Mouse (Mus musculus) lung, embryonic 15.5 days (tissue): ENCODE data around the gene Wnt2b. TPM values are rescaled to one million over a fixed set of nuclear protein-coding genes. Genes with fewer than 3 reads are reported as not detected.

Experiments
- ATAC-seq: fragments of 200-750 bp; cut with Nextera tagmentation; 2 replicates; pipeline ENCODE4 v1.8.0; 2017; ENCODE audit warnings: moderate number of reproducible peaks, borderline replicate concordance; ENCODE audit not compliant: low FRiP score, low TSS enrichment; ENCODE audit errors: extremely low read depth
- H3K27ac ChIP-seq: fragments of 300-500 bp; sonication (generic); 2 replicates; pipeline ENCODE4 v1.5.1; 2015; ENCODE audit warnings: moderate library complexity, mild to moderate bottlenecking, inconsistent platforms
- H3K27me3 ChIP-seq: fragments of 300-500 bp; sonication (generic); 2 replicates; pipeline ENCODE4 v1.6.1; 2015; ENCODE audit warnings: inconsistent platforms
- H3K36me3 ChIP-seq: fragments of 300-500 bp; sonication (generic); 2 replicates; pipeline ENCODE4 v1.6.1; 2015; ENCODE audit warnings: inconsistent platforms
- H3K4me1 ChIP-seq: fragments of 300-500 bp; sonication (generic); 2 replicates; pipeline ENCODE4 v1.6.1; 2015; ENCODE audit warnings: inconsistent platforms
- H3K4me2 ChIP-seq: fragments of 300-500 bp; sonication (generic); 2 replicates; pipeline ENCODE4 v1.6.1; 2015; ENCODE audit warnings: inconsistent platforms, mild to moderate bottlenecking, moderate library complexity
- H3K4me3 ChIP-seq: fragments of 300-500 bp; sonication (generic); 2 replicates; pipeline ENCODE4 v1.5.1; 2015; ENCODE audit warnings: mild to moderate bottlenecking, inconsistent platforms
- H3K9ac ChIP-seq: fragments of 300-500 bp; sonication (generic); 2 replicates; pipeline ENCODE4 v1.6.1; 2015; ENCODE audit warnings: inconsistent platforms
- H3K9me3 ChIP-seq: fragments of 300-500 bp; sonication (generic); 2 replicates; pipeline ENCODE4 v1.6.1; 2016; ENCODE audit warnings: inconsistent platforms
- WGBS: fragments of 180-500 bp; shearing (Covaris S2); methylation state at CpG from one replicate; pipeline ENCODE4 v1.1.7; 2015; 5-methylcytosine and 5-hydroxymethylcytosine counted together
- polyA plus RNA-seq: library from polyadenylated mRNA; unstranded; fragments of >200 nt; fragmentation: Nextera tagmentation; extraction: Ambion mirVana; gene quantifications from 2 replicates; pipeline ENCODE4 v1.2.1, GENCODE M21; 2015

Gene Wnt2b
- polyA plus RNA-seq, 1 experiment from 2014 or later, result 2.0 TPM

DNA sequence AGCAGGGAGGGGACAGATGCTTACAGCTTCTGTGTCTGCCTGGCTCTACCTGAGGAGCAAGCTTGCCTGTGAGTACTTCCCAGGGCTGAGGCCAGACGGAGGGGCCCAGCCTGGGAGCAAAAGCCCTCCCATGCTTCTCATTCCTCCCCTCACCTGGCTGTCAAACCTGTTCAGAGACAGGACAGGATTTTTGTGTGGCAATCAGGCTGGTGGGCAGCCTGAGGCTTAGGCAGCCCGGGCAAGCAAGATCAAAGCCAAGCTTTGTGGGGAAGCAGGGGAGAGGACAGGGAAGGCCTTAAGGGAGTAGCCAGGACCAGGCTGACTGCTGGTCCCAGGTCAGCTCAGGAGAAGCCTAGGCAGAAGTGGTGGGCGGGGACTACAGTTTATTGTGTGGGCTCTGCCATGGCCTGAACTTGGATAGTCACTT, 32.7 kb upstream of the Wnt2b start:
- H3K27ac ChIP-seq, result peak overlapping the region; percentile 85
- H3K36me3 ChIP-seq, result no peaks in the 10 kb centered on the region
- H3K9me3 ChIP-seq, result no peaks in the 10 kb centered on the region
- peaks cover 56% of the 10 kb centered on the region for H3K4me1 ChIP-seq
- H3K27me3 ChIP-seq, result no peaks in the 10 kb centered on the region
- ATAC-seq, result peak; percentile 36
- no peak overlapping the region for H3K4me3 ChIP-seq
- no peak overlapping the region for H3K9ac ChIP-seq
- no peak overlapping the region; the same call in 1 of the 2 replicates for H3K4me2 ChIP-seq
- 51% methylated on average over 3 of the region's 3 CpGs for WGBS

DNA sequence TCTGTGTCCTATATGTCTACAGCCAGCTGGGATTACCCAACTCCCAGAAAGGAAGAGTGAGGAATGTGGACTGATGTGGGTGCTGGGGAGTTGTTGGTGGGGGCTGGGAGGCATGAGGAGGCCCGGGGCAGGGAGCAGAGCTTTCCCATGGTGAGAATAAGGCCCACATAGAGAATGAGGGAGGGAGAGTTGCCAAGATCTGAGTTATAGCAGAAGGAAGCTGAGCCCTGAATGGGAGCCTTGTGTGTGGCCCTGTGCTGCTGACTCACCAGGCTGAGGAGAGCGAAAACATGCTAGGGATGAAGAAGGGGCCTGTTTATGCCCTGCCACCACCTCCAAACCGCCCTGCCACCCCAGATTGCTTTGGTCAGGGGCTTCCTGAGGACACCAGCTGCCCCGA, 32.1 kb upstream of the Wnt2b start:
- Histone ChIP-seq H3K9ac (no peak overlapping the region), H3K27ac (peak overlapping the region; percentile 85), H3K27me3 (no peaks in the 10 kb centered on the region), H3K4me1 (peaks cover 53% of the 10 kb centered on the region), H3K4me2 (no peak overlapping the region; the same call in 1 of the 2 replicates), H3K36me3 (no peaks in the 10 kb centered on the region), H3K4me3 (no peak overlapping the region), H3K9me3 (no peaks in the 10 kb centered on the region)
- peak; percentile 71 for ATAC-seq
- 20% methylated on average over 4 of the region's 4 CpGs for WGBS

DNA sequence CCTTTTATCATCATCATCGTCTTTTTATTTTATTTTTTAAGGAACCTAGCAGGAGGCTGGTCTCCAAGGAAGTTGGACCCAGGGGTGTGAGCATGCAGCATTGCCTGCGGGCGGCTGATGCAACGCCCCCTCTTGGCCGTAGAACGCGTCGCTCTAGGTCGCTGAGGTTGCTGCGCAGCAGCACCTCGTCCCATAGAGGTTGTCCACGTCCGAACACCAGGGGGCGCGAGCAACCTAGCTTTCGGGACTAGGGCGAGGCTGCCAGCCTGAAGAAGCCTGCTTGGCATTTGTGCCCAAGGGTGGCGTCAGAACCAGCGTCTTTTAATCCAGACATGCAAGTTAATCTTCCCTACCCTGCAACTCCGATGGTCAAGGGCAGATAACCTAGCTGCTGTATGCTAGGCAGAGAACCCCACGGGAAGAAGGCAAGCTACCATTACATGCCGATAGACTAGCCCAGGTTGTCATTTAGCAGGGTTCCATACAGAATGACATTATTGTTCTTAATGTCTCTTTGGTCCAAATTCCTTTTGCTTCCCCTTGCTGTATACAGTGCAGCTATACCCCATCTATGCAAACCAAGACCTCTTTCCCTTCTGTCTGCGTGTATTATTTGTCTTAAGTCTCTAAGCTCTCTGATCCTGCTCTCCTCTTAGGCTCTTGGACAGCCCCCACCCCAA, 31.1 kb upstream of the Wnt2b start:
- H3K4me2 ChIP-seq, result peak overlapping the region; percentile 39
- no peaks in the 10 kb centered on the region for H3K36me3 ChIP-seq
- H3K9me3 ChIP-seq, result no peaks in the 10 kb centered on the region
- H3K9ac ChIP-seq, result no peak overlapping the region
- peaks cover 44% of the 10 kb centered on the region for H3K4me1 ChIP-seq
- no peak overlapping the region for H3K4me3 ChIP-seq
- 10% methylated on average over 23 of the region's 23 CpGs for WGBS
- no peaks in the 10 kb centered on the region for H3K27me3 ChIP-seq
- 0 out of 2 replicates have a peak overlapping the region, but pooled peaks have one; percentile 85 for H3K27ac ChIP-seq
- ATAC-seq, result peak; percentile 50; the same call in 1 of the 2 replicates

DNA sequence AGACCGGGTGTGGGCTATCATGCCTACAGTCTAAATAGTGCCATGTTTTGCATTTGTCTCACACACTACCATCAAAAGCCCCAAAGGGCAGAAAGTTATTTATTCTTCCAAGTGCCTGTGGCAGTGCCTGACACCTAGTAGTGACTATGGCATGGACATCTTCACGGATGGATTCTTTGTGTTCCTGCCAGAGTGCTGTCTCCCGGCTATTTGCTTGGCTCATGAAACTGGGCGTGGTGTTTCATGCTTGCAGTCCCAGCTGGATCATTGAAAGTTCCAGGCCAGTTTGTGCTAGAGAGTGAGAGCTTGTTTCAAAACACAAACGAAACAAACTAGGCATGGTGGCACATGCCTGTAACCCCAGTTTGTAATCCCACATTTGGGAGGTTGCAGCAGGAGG, 30.0 kb upstream of the Wnt2b start:
- Histone ChIP-seq H3K4me2 (no peak overlapping the region), H3K9ac (no peak overlapping the region), H3K36me3 (no peaks in the 10 kb centered on the region), H3K4me1 (peaks cover 33% of the 10 kb centered on the region), H3K9me3 (no peaks in the 10 kb centered on the region), H3K27me3 (no peaks in the 10 kb centered on the region), H3K4me3 (no peak overlapping the region), H3K27ac (no peak overlapping the region)
- WGBS, result 54% methylated on average over 5 of the region's 5 CpGs
- ATAC-seq, result no peak

DNA sequence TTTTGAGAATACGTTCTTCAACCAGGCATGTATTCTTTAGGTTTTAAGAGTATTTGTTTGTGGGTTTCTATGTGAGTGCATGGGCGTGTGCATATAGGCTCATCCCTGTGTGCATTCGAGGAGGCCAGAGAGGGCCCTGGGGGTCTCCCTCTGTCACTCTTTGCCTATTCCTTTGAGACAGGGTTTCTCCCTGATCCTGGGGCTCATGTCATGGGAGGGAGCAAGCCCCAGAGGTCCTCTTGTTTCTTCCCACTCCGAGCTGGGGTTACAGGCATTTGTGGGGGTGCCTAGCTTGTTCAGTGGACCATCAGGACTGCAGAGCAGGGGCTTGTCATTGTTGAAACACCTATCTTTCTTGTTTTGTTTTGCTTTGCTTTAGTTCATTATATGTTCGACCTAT, 26.2 kb upstream of the Wnt2b start:
- Histone ChIP-seq H3K4me2 (no peak overlapping the region), H3K27ac (no peak overlapping the region), H3K4me3 (no peak overlapping the region), H3K36me3 (no peaks in the 10 kb centered on the region), H3K4me1 (peaks cover 4% of the 10 kb centered on the region), H3K9ac (no peak overlapping the region), H3K9me3 (no peaks in the 10 kb centered on the region), H3K27me3 (no peaks in the 10 kb centered on the region)
- 60% methylated on average over 5 of the region's 5 CpGs for WGBS
- ATAC-seq, result no peak

DNA sequence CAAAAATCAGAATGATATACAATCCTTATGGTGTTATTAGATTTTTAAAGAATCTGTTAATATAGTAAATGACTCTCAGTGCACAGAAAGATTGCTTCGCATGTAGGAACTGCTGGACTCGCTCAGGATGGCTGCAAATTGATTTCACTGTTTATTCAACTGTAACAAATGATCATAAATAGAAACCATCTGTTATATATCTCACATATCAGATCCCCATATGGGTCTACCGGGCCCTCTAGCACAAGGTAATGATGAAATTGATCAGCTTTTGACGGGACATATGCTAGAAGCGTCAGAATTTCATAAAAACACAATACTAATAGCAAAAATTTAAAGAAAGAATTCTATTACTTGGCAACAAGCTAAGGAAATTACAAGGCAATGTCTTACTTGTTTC, 18.0 kb upstream of the Wnt2b start:
- Histone ChIP-seq H3K4me2 (no peak overlapping the region), H3K9me3 (no peaks in the 10 kb centered on the region), H3K27ac (no peak overlapping the region), H3K9ac (no peak overlapping the region), H3K4me3 (no peak overlapping the region), H3K36me3 (no peaks in the 10 kb centered on the region), H3K4me1 (no peaks in the 10 kb centered on the region), H3K27me3 (no peaks in the 10 kb centered on the region)
- ATAC-seq, result no peak
- WGBS, result 71% methylated on average over 5 of the region's 5 CpGs

DNA sequence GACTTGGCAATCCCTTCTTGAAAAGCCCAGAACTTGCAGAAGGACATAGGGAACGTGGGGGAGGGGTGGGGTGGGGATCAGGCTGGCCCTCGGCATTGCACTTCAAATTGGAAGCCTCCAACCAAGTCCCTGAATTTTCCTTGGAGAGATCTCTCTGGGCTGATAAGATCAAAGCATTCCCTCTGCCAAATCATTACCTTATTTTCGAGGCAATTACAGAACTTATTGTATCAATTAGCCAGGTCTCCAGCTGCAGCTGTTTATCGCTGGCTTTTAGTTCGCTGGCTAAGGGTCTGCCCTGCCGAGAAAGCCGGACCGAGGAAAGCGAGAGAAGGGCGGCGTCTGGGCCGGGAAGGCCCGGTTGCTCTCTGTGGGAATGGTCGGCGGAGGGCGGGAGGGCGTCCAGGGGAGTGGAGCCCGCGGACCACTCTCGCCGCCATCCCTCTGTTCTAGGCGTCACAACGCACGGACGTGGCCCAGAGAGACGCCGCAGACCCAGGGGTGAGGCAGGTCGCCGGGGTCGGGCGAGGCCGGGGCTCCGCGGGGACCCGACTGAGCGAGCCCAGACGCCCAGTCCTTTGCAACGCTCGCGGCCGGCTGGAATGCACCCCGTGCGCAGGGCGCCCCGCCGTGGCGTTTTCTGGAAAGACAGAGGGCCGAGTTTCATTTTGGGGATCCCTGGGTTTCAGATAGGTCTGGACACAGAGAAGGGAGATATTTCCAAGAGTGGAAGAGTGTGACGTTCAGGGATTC, 6.0 kb upstream of the Wnt2b start:
- H3K36me3 ChIP-seq, result no peaks in the 10 kb centered on the region
- no peaks in the 10 kb centered on the region for H3K9me3 ChIP-seq
- H3K9ac ChIP-seq, result peak overlapping the region; percentile 77
- ATAC-seq, result peak; percentile 73; the same call in 1 of the 2 replicates
- under 1% methylated on average over 49 of the region's 49 CpGs for WGBS
- H3K27me3 ChIP-seq, result peaks cover 15% of the 10 kb centered on the region
- peaks cover 39% of the 10 kb centered on the region for H3K4me1 ChIP-seq
- H3K4me2 ChIP-seq, result peak overlapping the region; percentile 89
- H3K27ac ChIP-seq, result peak overlapping the region; percentile 82
- H3K4me3 ChIP-seq, result peak overlapping the region; percentile 62

DNA sequence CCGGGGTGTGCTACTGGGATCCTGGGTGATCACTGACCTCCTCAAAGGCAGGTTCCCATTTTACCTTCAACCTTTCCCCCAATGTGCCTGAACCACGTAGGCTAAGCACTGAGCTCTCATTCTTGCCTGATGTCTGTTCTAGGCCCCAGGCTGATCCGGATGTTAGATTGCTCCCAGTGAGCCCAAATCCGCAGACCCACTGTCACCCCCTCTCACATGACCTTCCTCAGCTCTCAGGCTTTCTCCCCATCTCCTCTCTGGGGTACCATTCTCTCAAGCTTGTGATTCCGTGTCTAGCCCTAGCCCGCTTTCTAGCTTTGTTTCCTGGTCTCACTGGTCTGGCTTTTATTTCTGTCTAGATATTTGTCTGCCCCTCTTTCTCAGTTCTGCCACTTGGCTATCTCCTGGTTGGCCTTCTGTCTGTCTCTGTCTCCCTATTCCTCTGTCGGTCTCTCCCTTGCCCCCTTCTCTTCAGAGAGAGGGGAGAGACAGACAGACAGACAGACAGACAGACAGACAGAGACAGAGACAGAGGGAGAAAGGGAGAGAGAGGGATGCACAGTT, 4.4 kb upstream of the Wnt2b start:
- Histone ChIP-seq H3K9me3 (no peaks in the 10 kb centered on the region), H3K4me3 (no peak overlapping the region), H3K4me2 (no peak overlapping the region), H3K27me3 (peaks cover 32% of the 10 kb centered on the region), H3K27ac (no peak overlapping the region), H3K36me3 (no peaks in the 10 kb centered on the region), H3K4me1 (peaks cover 56% of the 10 kb centered on the region), H3K9ac (no peak overlapping the region)
- WGBS, result 79% methylated on average over 7 of the region's 7 CpGs
- ATAC-seq, result no peak

DNA sequence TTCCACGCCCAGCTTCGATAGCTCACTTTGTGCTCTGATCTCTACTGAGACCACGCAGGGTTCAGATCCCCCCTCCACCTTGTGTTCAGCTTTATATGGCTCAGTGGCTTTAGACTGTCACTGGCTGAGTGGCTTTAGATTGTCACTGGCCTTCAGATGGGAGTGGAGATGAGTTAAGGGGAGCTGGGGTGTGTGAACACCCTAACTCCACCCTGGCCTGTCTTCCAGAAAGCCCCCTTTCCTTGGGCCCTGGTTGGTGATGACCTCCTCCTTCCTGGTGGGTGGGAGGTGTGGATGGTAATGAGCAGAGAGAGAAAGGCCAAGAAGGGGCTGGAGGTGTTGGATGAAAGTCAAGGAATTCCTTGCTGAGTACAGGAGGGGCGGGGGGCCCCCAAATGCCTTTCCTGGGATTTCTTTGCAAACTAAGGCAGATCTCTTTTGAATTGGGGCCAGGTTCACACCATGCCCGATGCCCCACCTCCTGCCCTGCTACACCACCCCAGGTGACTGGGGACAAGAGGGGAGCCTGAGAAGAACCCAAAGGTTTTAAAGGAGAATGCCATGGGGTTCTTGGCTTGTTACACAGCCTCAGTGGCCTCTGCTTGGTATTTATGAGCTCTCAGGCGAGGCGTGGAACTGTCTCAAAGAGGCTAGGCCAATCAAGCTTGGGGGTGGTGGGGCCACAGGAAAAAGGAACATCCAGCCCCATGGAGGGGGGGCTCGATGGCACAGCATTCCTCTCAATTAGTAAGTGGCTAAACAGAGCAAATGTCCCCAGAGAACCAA, 3.5 kb upstream of the Wnt2b start:
- Histone ChIP-seq H3K36me3 (no peaks in the 10 kb centered on the region), H3K27me3 (peaks cover 40% of the 10 kb centered on the region), H3K27ac (no peak overlapping the region), H3K4me1 (peaks cover 64% of the 10 kb centered on the region), H3K9ac (no peak overlapping the region), H3K4me3 (no peak overlapping the region), H3K4me2 (no peak overlapping the region), H3K9me3 (no peaks in the 10 kb centered on the region)
- no peak for ATAC-seq
- 62% methylated on average over 8 of the region's 8 CpGs for WGBS

DNA sequence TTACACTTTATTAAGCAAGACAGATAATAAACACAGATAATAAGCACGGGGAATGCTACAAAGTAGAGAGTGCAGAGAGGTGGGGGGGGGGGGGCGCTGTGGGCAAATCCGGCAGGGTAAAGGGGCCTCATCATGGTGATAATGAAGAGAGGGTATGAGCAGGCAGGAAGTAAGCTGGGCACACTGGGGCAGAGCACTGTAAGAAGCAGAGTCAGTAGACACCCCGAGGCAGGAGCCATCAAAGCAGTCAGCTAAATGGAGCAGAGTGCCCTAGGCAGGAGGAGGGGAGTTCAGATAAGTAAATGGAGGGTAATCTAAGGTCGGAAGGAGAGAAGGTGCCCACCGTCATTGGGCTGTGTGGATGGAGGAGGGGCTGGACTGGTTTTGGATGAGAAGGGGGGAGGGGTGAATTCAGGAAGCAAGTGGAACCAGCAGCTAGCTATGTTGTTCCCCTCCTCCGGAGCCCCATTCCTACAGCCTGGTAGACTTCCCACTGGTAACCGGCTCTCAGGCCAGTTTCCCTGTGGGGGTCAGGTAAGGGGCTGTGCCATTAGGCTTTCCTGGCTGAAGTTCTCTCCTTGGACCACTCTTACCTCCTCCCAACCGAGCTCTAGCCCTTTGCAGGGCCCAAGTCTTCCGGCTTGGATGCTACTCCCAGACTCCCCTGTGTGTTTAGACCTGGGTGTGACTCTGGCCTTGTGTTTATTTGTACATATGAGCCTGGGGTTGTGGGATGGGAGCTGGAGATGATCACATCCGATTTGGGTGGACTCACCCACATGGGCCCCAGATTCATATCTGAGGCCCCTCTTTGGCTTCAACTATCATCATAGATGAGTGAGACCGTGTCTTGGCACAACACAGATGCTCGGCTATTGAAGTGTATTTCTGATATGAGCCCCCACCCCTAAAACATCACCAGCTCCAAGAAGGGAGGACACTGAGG, 1.9 kb upstream of the Wnt2b start:
- Histone ChIP-seq H3K9me3 (no peaks in the 10 kb centered on the region), H3K4me3 (no peak overlapping the region), H3K4me1 (peaks cover 65% of the 10 kb centered on the region), H3K4me2 (no peak overlapping the region), H3K27me3 (peaks cover 51% of the 10 kb centered on the region), H3K9ac (no peak overlapping the region), H3K36me3 (no peaks in the 10 kb centered on the region), H3K27ac (0 out of 2 replicates have a peak overlapping the region, but pooled peaks have one; percentile 53)
- ATAC-seq, result no peak
- WGBS, result 18% methylated on average over 13 of the region's 13 CpGs

DNA sequence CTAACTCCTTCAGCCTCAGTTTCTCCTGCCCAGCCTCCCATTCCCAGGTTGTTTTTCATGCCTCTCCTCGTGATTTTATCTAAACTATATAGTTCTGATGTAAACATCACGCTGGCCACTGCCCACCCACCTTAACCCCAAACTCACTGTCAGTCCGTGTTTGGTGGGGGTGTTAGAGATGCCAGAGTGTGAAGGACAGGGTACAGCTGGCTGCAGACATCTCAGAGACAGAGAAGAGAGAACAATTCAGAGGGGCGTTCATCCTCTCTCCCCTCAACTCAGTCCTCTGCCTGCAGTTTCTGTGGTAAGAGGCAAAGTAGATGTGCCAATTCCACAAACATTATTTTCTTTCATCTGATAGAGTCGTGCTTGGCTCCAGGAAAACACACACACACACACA, 1.1 kb upstream of the Wnt2b start:
- peaks cover 61% of the 10 kb centered on the region for H3K4me1 ChIP-seq
- no peak overlapping the region for H3K9ac ChIP-seq
- ATAC-seq, result peak; percentile 29; the same call in 1 of the 2 replicates
- 8% methylated on average over 5 of the region's 5 CpGs for WGBS
- H3K9me3 ChIP-seq, result no peaks in the 10 kb centered on the region
- peak overlapping the region; percentile 69 for H3K27ac ChIP-seq
- H3K27me3 ChIP-seq, result peaks cover 51% of the 10 kb centered on the region
- no peak overlapping the region for H3K4me3 ChIP-seq
- H3K36me3 ChIP-seq, result no peaks in the 10 kb centered on the region
- peak overlapping the region; percentile 78 for H3K4me2 ChIP-seq
